Comparison of ENCODE assay signal across 7 mouse cellular contexts in the genomic region with DNA sequence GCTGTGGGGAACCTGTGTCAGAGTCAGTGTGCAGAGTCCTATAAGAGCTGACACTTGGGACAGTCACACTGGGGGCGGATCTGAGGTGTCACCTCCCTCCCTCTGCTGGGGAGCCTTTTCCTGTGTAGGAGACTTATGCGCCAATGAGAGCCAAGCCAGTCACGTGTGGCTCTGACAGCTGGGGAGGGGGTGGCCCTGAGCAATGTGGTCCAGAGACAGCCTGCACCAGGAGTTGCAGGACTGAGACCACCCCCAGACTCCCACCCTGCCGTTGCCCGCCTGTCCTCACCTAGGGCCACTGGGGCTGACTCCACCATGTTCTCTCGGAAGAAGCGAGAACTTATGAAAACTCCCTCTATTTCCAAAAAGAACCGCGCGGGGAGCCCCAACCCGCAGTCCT. TPM values are rescaled to one million over a fixed set of nuclear protein-coding genes. Genes with fewer than 3 reads are reported as not detected.
DNase-seq lines count a peak whose midpoint lies in the region; ATAC-seq and TF ChIP-seq lines count a peak whose summit lies in the region.

A gene (plus strand): TSS at position 143 of the 400 bp plus-strand sequence.

- dilution Hi-C loops in CH12.LX (cut with MboI; ENCODE audit: extremely low pct_ligation_motif_present, extremely low pct_unique_long_range_greater_than_20kb, low sequenced_read_pairs): no loop called here

- no peak for TF ChIP-seq RAD21 in CH12.LX (IDR thresholded peaks at IDR 0.05; ENCODE audit: low read depth, low read length)

- in situ Hi-C loops in CH12.LX (cut with MboI; ENCODE audit: low pct_ligation_motif_present, low pct_unique_long_range_greater_than_20kb, low sequenced_read_pairs): no loop called here

- DNase-seq in CH12.LX (ENCODE audit: extremely low read depth) (peak; percentile 88), liver (peak; percentile 75)
- DNase-seq in brain, adult 2 months (ENCODE audit: low read depth, low spot score): peak; percentile 58
- DNase-seq in cerebellum, adult 18-20 months: no peak
- no peak for DNase-seq in retina, embryonic 14.5 days (ENCODE audit: low spot score)

- H3K4me3 ChIP-seq in CH12.LX (replicated peaks in 1 of 3; ENCODE audit: low read depth in 2 of 3, low read length in 2 of 3, poor library complexity in 1 of 3): peak within 1 kb of the TSS; percentile 77 to 81 (median 80)

- H3K4me2 ChIP-seq in CH12.LX (ENCODE audit: insufficient read depth, low read depth, poor library complexity, severe bottlenecking): peak within 1 kb of the TSS; percentile 85

- no peaks in the 10 kb centered on the region for H3K27me3 ChIP-seq in CH12.LX (replicated peaks)

- no peak for TF ChIP-seq EP300 in CH12.LX (IDR thresholded peaks at IDR 0.05; ENCODE audit: low read length)

- no peaks in the 10 kb centered on the region for H3K9me3 ChIP-seq in CH12.LX (replicated peaks; ENCODE audit: low read length)

- no peak for TF ChIP-seq CTCF in CH12.LX (conservative IDR thresholded peaks at IDR 0.05 in 1 of 2, IDR thresholded peaks at IDR 0.05 in 1 of 2; ENCODE audit: low read depth in 2 of 2, low read length in 2 of 2)

- H3K36me3 ChIP-seq in CH12.LX (replicated peaks in 1 of 2; ENCODE audit: control insufficient read depth in 1 of 2, insufficient read depth in 1 of 2, low read length in 1 of 2): peaks cover 41 to 75% of the 10 kb centered on the region in 2 experiments

- peak within 1 kb of the TSS; percentile 86 for H3K9ac ChIP-seq in CH12.LX (ENCODE audit: insufficient read depth, low read depth)

- ATAC-seq in neutrophil, adult 5-6 weeks (ENCODE audit: extremely low read depth, insufficient number of reproducible peaks, low FRiP score, poor library complexity, severe bottlenecking): peak; percentile 78
- no peak for ATAC-seq in frontal cortex, adult (ENCODE audit: low TSS enrichment)

- peaks cover 12 to 34% of the 10 kb centered on the region in 2 experiments for H3K4me1 ChIP-seq in CH12.LX (ENCODE audit: control insufficient read depth in 1 of 2, insufficient read depth in 2 of 2)

- TF ChIP-seq POLR2A in CH12.LX (IDR thresholded peaks at IDR 0.05; ENCODE audit: low read depth, low read length): peak; percentile 56; the same call in 1 of the 2 replicates

- H3K79me2 ChIP-seq in CH12.LX (replicated peaks; ENCODE audit: control insufficient read depth, extremely low read depth, insufficient read depth, poor library complexity, severe bottlenecking): peaks cover 8% of the 10 kb centered on the region

- H3K27ac ChIP-seq in CH12.LX (ENCODE audit: insufficient read depth, low read depth): peak within 1 kb of the TSS; percentile 44

TF ChIP-seq in CH12.LX, 34 proteins besides CTCF, POLR2A, EP300 and RAD21:
- TF ChIP-seq USF1 (IDR thresholded peaks at IDR 0.05; ENCODE audit: low read depth, low read length) (peak; percentile 92), JUND (conservative IDR thresholded peaks at IDR 0.05; ENCODE audit: low read depth, low read length) (0 out of 2 replicates have a peak, but pooled peaks have one; percentile 3), MAZ (IDR thresholded peaks at IDR 0.05; ENCODE audit: low read depth, low read length) (peak; percentile 94), TBP (conservative IDR thresholded peaks at IDR 0.05; ENCODE audit: low read depth, low read length) (0 out of 2 replicates have a peak, but pooled peaks have one; percentile 57), KAT2A (IDR thresholded peaks at IDR 0.05; ENCODE audit: insufficient replicate concordance, low read length) (no peak), ETS1 (conservative IDR thresholded peaks at IDR 0.05; ENCODE audit: low read depth, low read length) (peak; percentile 55), MAFK (IDR thresholded peaks at IDR 0.05; ENCODE audit: insufficient replicate concordance, low read length) (no peak), ZKSCAN1 (IDR thresholded peaks at IDR 0.05; ENCODE audit: borderline replicate concordance, low read depth, low read length) (no peak), CHD2 (IDR thresholded peaks at IDR 0.05; ENCODE audit: low read length) (no peak), PAX5 (IDR thresholded peaks at IDR 0.05; ENCODE audit: low read length) (no peak), USF2 (conservative IDR thresholded peaks at IDR 0.05; ENCODE audit: low read depth, low read length) (peak; percentile 91), CHD1 (IDR thresholded peaks at IDR 0.05; ENCODE audit: low read depth, low read length) (no peak), MEF2A (IDR thresholded peaks at IDR 0.05; ENCODE audit: borderline replicate concordance, low read depth, low read length) (peak; percentile 46; the same call in 1 of the 2 replicates), NELFE (IDR thresholded peaks at IDR 0.05; ENCODE audit: low read depth, low read length) (0 out of 2 replicates have a peak, but pooled peaks have one; percentile 48), RCOR1 (conservative IDR thresholded peaks at IDR 0.05; ENCODE audit: low read depth, low read length) (no peak), HCFC1 (IDR thresholded peaks at IDR 0.05; ENCODE audit: low read depth, low read length) (peak; percentile 50; the same call in 1 of the 2 replicates), ELF1 (IDR thresholded peaks at IDR 0.05; ENCODE audit: low read depth, low read length) (peak; percentile 69), MAX (IDR thresholded peaks at IDR 0.05; ENCODE audit: low read length) (peak; percentile 95), SMC3 (IDR thresholded peaks at IDR 0.05; ENCODE audit: low read depth, low read length) (no peak), TCF12 (IDR thresholded peaks at IDR 0.05; ENCODE audit: low read depth, low read length) (peak; percentile 75), SIN3A (IDR thresholded peaks at IDR 0.05; ENCODE audit: low read length) (peak; percentile 95), IRF4 (IDR thresholded peaks at IDR 0.05; ENCODE audit: low read depth, low read length) (peak; percentile 43; the same call in 1 of the 2 replicates), JUN (IDR thresholded peaks at IDR 0.05; ENCODE audit: insufficient read depth, low read depth, low read length) (no peak), MYC (IDR thresholded peaks at IDR 0.05; ENCODE audit: low read depth, low read length) (peak; percentile 80; the same call in 1 of the 2 replicates), MXI1 (IDR thresholded peaks at IDR 0.05; ENCODE audit: low read depth, low read length) (peak; percentile 95), ZNF384 (IDR thresholded peaks at IDR 0.05; ENCODE audit: low read depth, low read length) (no peak), GABPA (IDR thresholded peaks at IDR 0.05; ENCODE audit: insufficient replicate concordance, low read depth, low read length) (no peak), ZC3H11A (IDR thresholded peaks at IDR 0.05; ENCODE audit: low read depth, low read length) (no peak), BHLHE40 (IDR thresholded peaks at IDR 0.05; ENCODE audit: low read depth, low read length) (peak; percentile 98), E2F4 (IDR thresholded peaks at IDR 0.05; ENCODE audit: insufficient replicate concordance, low read depth, low read length) (no peak), POLR2AphosphoS2 (IDR thresholded peaks at IDR 0.05; ENCODE audit: low read depth, low read length) (no peak), NRF1 (IDR thresholded peaks at IDR 0.05; ENCODE audit: low read depth, low read length) (no peak), ZMIZ1 (IDR thresholded peaks at IDR 0.05; ENCODE audit: low read depth, low read length) (no peak), UBTF (IDR thresholded peaks at IDR 0.05; ENCODE audit: low read depth, low read length) (no peak)

RNA-seq across cellular contexts. Expression of the gene that starts here (rescaled TPM):
- total RNA-seq in CH12.LX (2012; rRNA removed) (23.4 and 25.9 TPM in 2 replicates), CH12.LX (2014; rRNA removed) (10.3 and 11.8 TPM in 2 replicates)
- 20.2 and 21.2 TPM in 2 replicates for polyA plus RNA-seq in CH12.LX (2012; ENCODE audit: insufficient read length, low read depth)
- total RNA-seq in neutrophil, adult 5-6 weeks (2017): 695 and 736 TPM in 2 replicates

Comparison
In these comparisons a context has a peak if more than half of its experiments do, and no peak if none do; other contexts are left out.
1. RNA of the gene that starts here (total RNA-seq): 695 to 736 TPM in neutrophil, adult 5-6 weeks; 10.3 to 25.9 TPM in CH12.LX; every median in the first group is over 10 times any median in the second.
2. DNase-seq: peak in CH12.LX (single experiment), brain, adult 2 months (single experiment) and liver (single experiment); none in cerebellum, adult 18-20 months (0 of 2) and retina, embryonic 14.5 days (single experiment).